Mouse (Mus musculus): ENCODE measurements at regions not wholly inside any gene's neighbourhood (a gene's known extent, or its start where the extent isn't known, plus 50 kb on each side); places are given as distances from the start of the nearest gene placed in this dataset.

- no peak for DNase-seq
Measured at GRCm38 (mm10) chr15:7005142-7005541, 85.3 kb upstream of the Lifr start.

- no peak for DNase-seq
Measured at GRCm38 (mm10) chr15:7006271-7006670, 84.1 kb upstream of the Lifr start.

- no peak for DNase-seq
Measured at GRCm38 (mm10) chr15:7008725-7009380, 81.6 kb upstream of the Lifr start.

- no peak for DNase-seq
Measured at GRCm38 (mm10) chr15:7010966-7011695, 79.3 kb upstream of the Lifr start.

GRCm38 (mm10) chr15:7011696-7012070 is 78.7 kb upstream of the Lifr start:
- no peak for DNase-seq

GRCm38 (mm10) chr15:7012446-7012845 is 78.0 kb upstream of the Lifr start:
- DNase-seq: no peak

GRCm38 (mm10) chr15:7013047-7013446 is 77.4 kb upstream of the Lifr start:
- DNase-seq: no peak

GRCm38 (mm10) chr15:7014984-7015383 is 75.4 kb upstream of the Lifr start:
- no peak for DNase-seq

- DNase-seq: no peak
Measured at GRCm38 (mm10) chr15:7016018-7016417, 74.4 kb upstream of the Lifr start.

- no peak for DNase-seq
Measured at GRCm38 (mm10) chr15:7017281-7017845, 73.1 kb upstream of the Lifr start.

GRCm38 (mm10) chr15:7022660-7023059 is 67.8 kb upstream of the Lifr start:
- DNase-seq: no peak

GRCm38 (mm10) chr15:7025194-7025593 is 65.2 kb upstream of the Lifr start:
- DNase-seq: no peak

- DNase-seq: peak; percentile 33
Measured at GRCm38 (mm10) chr15:7031297-7032043, 58.9 kb upstream of the Lifr start.

GRCm38 (mm10) chr15:7037475-7037874 is 52.9 kb upstream of the Lifr start:
- no peak for DNase-seq

GRCm38 (mm10) chr15:7039119-7039518 is 51.3 kb upstream of the Lifr start:
- DNase-seq: peak; percentile 41

GRCm38 (mm10) chr15:7039825-7040224 is 50.6 kb upstream of the Lifr start:
- DNase-seq: no peak

All from gastrocnemius, postnatal 25 days (tissue).